Mouse (Mus musculus) hindbrain, embryonic 14.5 days (tissue): ENCODE measurements at regions not wholly inside any gene's neighbourhood (a gene's known extent, or its start where the extent isn't known, plus 50 kb on each side); places are given as distances from the start of the nearest gene placed in this dataset. TPM values are rescaled to one million over a fixed set of nuclear protein-coding genes. Genes with fewer than 3 reads are reported as not detected.
A peak's percentile ranks its signal among the peaks of the same experiment; 100 is the strongest.

ENCODE experiments used
- ATAC-seq: fragments of 200-750 bp; cut with Nextera tagmentation; 2 replicates; pipeline ENCODE4 v1.8.0; 2017; ENCODE audit warnings: moderate number of reproducible peaks, mild to moderate bottlenecking, moderate TSS enrichment, moderate library complexity; ENCODE audit not compliant: low FRiP score
- DNase-seq: peaks from one replicate; pipeline ENCODE4 v3.0.0-alpha.2; 2015; ENCODE audit warnings: low spot score
- H3K27ac ChIP-seq: fragments of 300-500 bp; sonication (generic); 2 replicates; pipeline ENCODE4 v1.5.1; 2014; ENCODE audit warnings: mild to moderate bottlenecking, moderate library complexity
- H3K27me3 ChIP-seq: fragments of 300-500 bp; sonication (generic); 2 replicates; pipeline ENCODE4 v1.6.1; 2014; ENCODE audit warnings: mild to moderate bottlenecking, low read length, mixed read lengths; ENCODE audit not compliant: control insufficient read depth, insufficient read depth
- H3K36me3 ChIP-seq: fragments of 300-500 bp; sonication (generic); replicated peaks from 2 replicates; pipeline ENCODE4 v1.6.1; 2014; ENCODE audit not compliant: control insufficient read depth, insufficient read depth
- H3K4me1 ChIP-seq: fragments of 300-500 bp; sonication (generic); replicated peaks from 2 replicates; pipeline ENCODE4 v1.6.1; 2014; ENCODE audit warnings: antibody characterized with exemption, low read length, mixed read lengths; ENCODE audit not compliant: control insufficient read depth, insufficient read depth
- H3K4me2 ChIP-seq: fragments of 300-500 bp; sonication (generic); replicated peaks from 2 replicates; pipeline ENCODE4 v1.6.1; 2014; ENCODE audit warnings: mild to moderate bottlenecking, moderate library complexity
- H3K4me3 ChIP-seq: fragments of 300-500 bp; sonication (generic); replicated peaks from 2 replicates; pipeline ENCODE4 v1.5.1; 2014; ENCODE audit warnings: mild to moderate bottlenecking, low read length
- H3K9ac ChIP-seq: fragments of 300-500 bp; sonication (generic); 2 replicates; pipeline ENCODE4 v1.6.1; 2014
- H3K9me3 ChIP-seq: fragments of 300-500 bp; sonication (generic); 2 replicates; pipeline ENCODE4 v1.6.1; 2016; ENCODE audit warnings: low read length; ENCODE audit not compliant: control insufficient read depth
- WGBS: fragments of 180-500 bp; shearing (Covaris S2); extraction: QIAGEN DNeasy Blood & Tissue Kit; methylation state at CpG from one replicate; pipeline ENCODE4 v1.1.7; 2014; 5-methylcytosine and 5-hydroxymethylcytosine counted together
- microRNA-seq: library from miRNA; unstranded; fragments of <30 nt; microRNA quantifications from one replicate; pipeline ENCODE4, GENCODE M21; 2016

GRCm38 (mm10) chr1:195312426-195312825 is 135.9 kb upstream of the Cr2 start:
- H3K4me2 ChIP-seq, result no peak overlapping the region
- 80% methylated on average over 2 of the region's 2 CpGs for WGBS
- no peak for ATAC-seq
- H3K4me1 ChIP-seq, result no peaks in the 10 kb centered on the region
- H3K36me3 ChIP-seq, result no peaks in the 10 kb centered on the region
- no peak overlapping the region for H3K9ac ChIP-seq
- H3K27me3 ChIP-seq, result no peaks in the 10 kb centered on the region
- no peaks in the 10 kb centered on the region for H3K9me3 ChIP-seq
- no peak overlapping the region for H3K4me3 ChIP-seq
- no peak overlapping the region for H3K27ac ChIP-seq
- DNase-seq, result no peak

GRCm38 (mm10) chr1:195285076-195285475 is 108.6 kb upstream of the Cr2 start:
- no peaks in the 10 kb centered on the region for H3K27me3 ChIP-seq
- H3K9ac ChIP-seq, result no peak overlapping the region
- 79% methylated on average over 2 of the region's 2 CpGs for WGBS
- no peak overlapping the region for H3K4me3 ChIP-seq
- ATAC-seq, result no peak
- no peaks in the 10 kb centered on the region for H3K9me3 ChIP-seq
- H3K4me1 ChIP-seq, result no peaks in the 10 kb centered on the region
- H3K27ac ChIP-seq, result no peak overlapping the region
- no peaks in the 10 kb centered on the region for H3K36me3 ChIP-seq
- H3K4me2 ChIP-seq, result no peak overlapping the region
- DNase-seq, result no peak

- Histone ChIP-seq H3K9ac (no peak overlapping the region), H3K4me3 (no peak overlapping the region), H3K36me3 (no peaks in the 10 kb centered on the region), H3K9me3 (no peaks in the 10 kb centered on the region), H3K4me2 (no peak overlapping the region), H3K27ac (no peak overlapping the region), H3K4me1 (no peaks in the 10 kb centered on the region), H3K27me3 (no peaks in the 10 kb centered on the region)
- peak; percentile 100 for DNase-seq
- WGBS, result 5% methylated on average over 30 of the region's 30 CpGs
- ATAC-seq, result no peak
These were observed 65.0 kb upstream of the Cr2 start for GRCm38 (mm10) chr1:195241496-195241895.

GRCm38 (mm10) chr1:195232658-195233057 is 56.1 kb upstream of the Cr2 start:
- no peaks in the 10 kb centered on the region for H3K4me1 ChIP-seq
- no peaks in the 10 kb centered on the region for H3K36me3 ChIP-seq
- no peak overlapping the region for H3K27ac ChIP-seq
- no peak overlapping the region for H3K4me2 ChIP-seq
- H3K9me3 ChIP-seq, result no peaks in the 10 kb centered on the region
- H3K9ac ChIP-seq, result no peak overlapping the region
- DNase-seq (peak; percentile 58), ATAC-seq (peak; percentile 43; the same call in 1 of the 2 replicates)
- H3K4me3 ChIP-seq, result no peak overlapping the region
- no peaks in the 10 kb centered on the region for H3K27me3 ChIP-seq

GRCm38 (mm10) chr1:195227007-195227406 is 50.5 kb upstream of the Cr2 start:
- DNase-seq, result no peak
- no peak overlapping the region for H3K4me2 ChIP-seq
- ATAC-seq, result no peak
- H3K27me3 ChIP-seq, result no peaks in the 10 kb centered on the region
- no peaks in the 10 kb centered on the region for H3K36me3 ChIP-seq
- no peaks in the 10 kb centered on the region for H3K9me3 ChIP-seq
- no peak overlapping the region for H3K9ac ChIP-seq
- 90% methylated on average over 2 of the region's 2 CpGs for whole genome bisulfite sequencing
- no peaks in the 10 kb centered on the region for H3K4me1 ChIP-seq
- no peak overlapping the region for H3K27ac ChIP-seq
- no peak overlapping the region for H3K4me3 ChIP-seq

Small RNAs in the stretch of these regions (microRNA-seq; reads per million reads assigned to microRNA genes)
- gene Gm24802, result not detected
